Mouse (Mus musculus) midbrain, embryonic 13.5 days (tissue): ENCODE measurements around the gene Pex11b. TPM values are rescaled to one million over a fixed set of nuclear protein-coding genes. Genes with fewer than 3 reads are reported as not detected.
"Not testable (repeated sequence)": the region's sequence is repeated elsewhere in the genome, so short reads cannot be mapped to it uniquely, and the experiment has no call there.

Source experiments
- ATAC-seq: fragments of 200-750 bp; cut with Nextera tagmentation; 2 replicates; pipeline ENCODE4 v1.8.0; 2017; ENCODE audit warnings: mild to moderate bottlenecking, moderate TSS enrichment, moderate library complexity
- H3K27ac ChIP-seq: fragments of 300-500 bp; sonication (generic); 2 replicates; pipeline ENCODE4 v1.5.1; 2015; ENCODE audit warnings: inconsistent platforms, mild to moderate bottlenecking, moderate library complexity
- H3K27me3 ChIP-seq: fragments of 300-500 bp; sonication (generic); 2 replicates; pipeline ENCODE4 v1.6.1; 2015; ENCODE audit warnings: mild to moderate bottlenecking, inconsistent platforms
- H3K36me3 ChIP-seq: fragments of 300-500 bp; sonication (generic); 2 replicates; pipeline ENCODE4 v1.6.1; 2015; ENCODE audit warnings: mild to moderate bottlenecking, inconsistent platforms
- H3K4me1 ChIP-seq: fragments of 300-500 bp; sonication (generic); replicated peaks from 2 replicates; pipeline ENCODE4 v1.6.1; 2015; ENCODE audit warnings: inconsistent platforms
- H3K4me2 ChIP-seq: fragments of 300-500 bp; sonication (generic); replicated peaks from 2 replicates; pipeline ENCODE4 v1.6.1; 2015; ENCODE audit warnings: moderate library complexity, mild to moderate bottlenecking, inconsistent platforms
- H3K4me3 ChIP-seq: fragments of 300-500 bp; sonication (generic); replicated peaks from 2 replicates; pipeline ENCODE4 v1.5.1; 2015; ENCODE audit warnings: mild to moderate bottlenecking, inconsistent platforms
- H3K9ac ChIP-seq: fragments of 300-500 bp; sonication (generic); replicated peaks from 2 replicates; pipeline ENCODE4 v1.6.1; 2015; ENCODE audit warnings: mild to moderate bottlenecking, inconsistent platforms
- H3K9me3 ChIP-seq: fragments of 300-500 bp; sonication (generic); 2 replicates; pipeline ENCODE4 v1.6.1; 2016; ENCODE audit warnings: mild to moderate bottlenecking, inconsistent platforms
- WGBS: fragments of 180-500 bp; shearing (Covaris S2); methylation state at CpG from one replicate; pipeline ENCODE4 v1.1.7; 2015; 5-methylcytosine and 5-hydroxymethylcytosine counted together
- polyA plus RNA-seq: library from polyadenylated mRNA; unstranded; fragments of >200 nt; fragmentation: Nextera tagmentation; extraction: Ambion mirVana; gene quantifications from 2 replicates; pipeline ENCODE4 v1.2.1, GENCODE M21; 2015

Pex11b gene
- polyA plus RNA-seq, 1 experiment from 2014 or later, result 52.0 TPM

GRCm38 (mm10) chr3:96680269-96680956, 45.2 kb downstream of the Pex11b start:
- Histone ChIP-seq H3K36me3 (no peaks in the 10 kb centered on the region), H3K27me3 (peaks cover 18% of the 10 kb centered on the region), H3K9me3 (no peaks in the 10 kb centered on the region), H3K4me3 (no peak overlapping the region), H3K27ac (no peak overlapping the region), H3K9ac (no peak overlapping the region), H3K4me1 (peaks cover 6% of the 10 kb centered on the region; the same call in 1 of the 2 replicates), H3K4me2 (no peak overlapping the region)
- 20% methylated on average over 12 of the region's 12 CpGs for WGBS
- peak; percentile 48; the same call in 1 of the 2 replicates for ATAC-seq

GRCm38 (mm10) chr3:96683496-96683895, 48.3 kb downstream of the Pex11b start:
- no peaks in the 10 kb centered on the region for H3K36me3 ChIP-seq
- ATAC-seq, result no peak
- H3K9ac ChIP-seq, result no peak overlapping the region
- H3K27me3 ChIP-seq, result peaks cover 21% of the 10 kb centered on the region
- H3K9me3 ChIP-seq, result no peaks in the 10 kb centered on the region
- WGBS, result 86% methylated on average over 3 of the region's 3 CpGs
- H3K4me1 ChIP-seq, result peaks cover 6% of the 10 kb centered on the region; the same call in 1 of the 2 replicates
- H3K4me2 ChIP-seq, result no peak overlapping the region
- H3K4me3 ChIP-seq, result no peak overlapping the region
- no peak overlapping the region for H3K27ac ChIP-seq

- Histone ChIP-seq H3K27me3 (peaks cover 22% of the 10 kb centered on the region), H3K4me2 (peak overlapping the region; percentile 47), H3K4me1 (peaks cover 7% of the 10 kb centered on the region), H3K27ac (no peak overlapping the region), H3K9ac (no peak overlapping the region), H3K9me3 (no peaks in the 10 kb centered on the region), H3K36me3 (no peaks in the 10 kb centered on the region), H3K4me3 (peak overlapping the region; percentile 19; the same call in 1 of the 2 replicates)
- no peak for ATAC-seq
- WGBS, result 65% methylated on average over 17 of the region's 17 CpGs
Measured at GRCm38 (mm10) chr3:96684151-96684821, 49.1 kb downstream of the Pex11b start.

- no peak overlapping the region for H3K9ac ChIP-seq
- no peaks in the 10 kb centered on the region for H3K9me3 ChIP-seq
- H3K4me2 ChIP-seq, result peak overlapping the region; percentile 47
- H3K4me3 ChIP-seq, result peak overlapping the region; percentile 19
- H3K27ac ChIP-seq, result no peak overlapping the region
- H3K36me3 ChIP-seq, result no peaks in the 10 kb centered on the region
- WGBS, result 43% methylated on average over 28 of the region's 28 CpGs
- no peak for ATAC-seq
- peaks cover 12% of the 10 kb centered on the region for H3K4me1 ChIP-seq
- peaks cover 22% of the 10 kb centered on the region for H3K27me3 ChIP-seq
Measured at GRCm38 (mm10) chr3:96684822-96685156, 49.6 kb downstream of the Pex11b start.

DNA sequence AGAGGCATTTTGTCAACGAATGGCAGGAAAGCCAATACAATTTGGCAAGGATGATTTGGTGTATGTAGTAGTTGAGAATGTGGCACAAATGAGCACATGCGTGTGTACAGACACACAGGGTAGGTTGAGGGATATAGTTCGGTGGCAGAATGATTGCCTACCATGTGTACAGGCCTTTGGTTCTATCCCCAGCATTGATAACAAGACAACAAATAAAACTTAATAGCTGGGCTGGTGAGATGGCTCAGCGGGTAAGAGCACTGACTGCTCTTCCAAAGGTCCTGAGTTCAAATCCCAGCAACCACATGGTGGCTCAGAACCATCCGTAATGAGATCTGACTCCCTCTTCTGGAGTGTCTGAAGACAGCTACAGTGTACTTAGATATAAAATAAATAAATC, 50.9 kb downstream of the Pex11b start:
- H3K36me3 ChIP-seq, H3K9ac ChIP-seq, H3K4me1 ChIP-seq, H3K9me3 ChIP-seq, H3K4me2 ChIP-seq, H3K4me3 ChIP-seq, ATAC-seq, H3K27ac ChIP-seq: not testable (repeated sequence)
- 95% methylated on average over 5 of the region's 5 CpGs for WGBS
- H3K27me3 ChIP-seq, result peaks cover 22% of the 10 kb centered on the region

- no peak overlapping the region for H3K4me3 ChIP-seq
- 92% methylated on average over 11 of the region's 11 CpGs for WGBS
Measured at GRCm38 (mm10) chr3:96688854-96689253, 53.7 kb downstream of the Pex11b start.

DNA sequence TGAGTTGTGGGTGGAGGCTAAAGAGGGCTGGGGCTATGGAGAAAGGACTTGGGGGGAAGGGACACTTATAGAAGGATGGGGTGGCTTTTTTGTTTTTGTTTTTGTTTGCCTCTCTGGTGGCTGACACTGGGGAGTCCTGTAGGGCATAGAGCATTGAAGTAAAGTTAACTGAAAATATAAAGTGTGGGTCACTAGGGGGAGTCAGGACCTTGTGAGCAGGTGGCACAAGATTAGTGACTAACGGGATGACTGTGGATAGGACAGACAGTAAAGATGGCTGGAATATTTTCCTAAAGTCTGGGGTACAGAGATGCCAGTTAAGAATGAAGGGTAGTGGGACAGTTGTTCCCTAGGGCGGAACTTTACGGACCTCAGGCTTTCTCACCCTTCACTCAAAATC, 55.1 kb downstream of the Pex11b start:
- no peak overlapping the region for H3K4me3 ChIP-seq
- H3K4me2 ChIP-seq, result no peak overlapping the region
- no peak for ATAC-seq
- peaks cover 11% of the 10 kb centered on the region; the same call in 1 of the 2 replicates for H3K27me3 ChIP-seq
- peaks cover 10% of the 10 kb centered on the region for H3K4me1 ChIP-seq
- WGBS, result 47% methylated on average over 3 of the region's 3 CpGs
- no peak overlapping the region for H3K27ac ChIP-seq
- no peaks in the 10 kb centered on the region for H3K9me3 ChIP-seq
- no peaks in the 10 kb centered on the region for H3K36me3 ChIP-seq
- H3K9ac ChIP-seq, result no peak overlapping the region

More at GRCm38 (mm10) chr3:96688854-96689253, 53.7 kb downstream of the Pex11b start:
- Histone ChIP-seq H3K4me2 (no peak overlapping the region), H3K9me3 (no peaks in the 10 kb centered on the region), H3K9ac (no peak overlapping the region), H3K27me3 (peaks cover 23% of the 10 kb centered on the region), H3K27ac (no peak overlapping the region), H3K36me3 (no peaks in the 10 kb centered on the region), H3K4me1 (peaks cover 10% of the 10 kb centered on the region)
- no peak for ATAC-seq

- H3K4me1 ChIP-seq, result peaks cover 19% of the 10 kb centered on the region
- no peak overlapping the region for H3K9ac ChIP-seq
- 0 out of 2 replicates have a peak, but pooled peaks cover 8% of the 10 kb centered on the region for H3K27me3 ChIP-seq
- 19% methylated on average over 3 of the region's 3 CpGs for WGBS
- no peaks in the 10 kb centered on the region for H3K9me3 ChIP-seq
- H3K27ac ChIP-seq, result no peak overlapping the region
- H3K4me3 ChIP-seq, result no peak overlapping the region
- ATAC-seq, result no peak
- H3K4me2 ChIP-seq, result no peak overlapping the region
- no peaks in the 10 kb centered on the region for H3K36me3 ChIP-seq
Measured at GRCm38 (mm10) chr3:96692506-96692905, 57.3 kb downstream of the Pex11b start.

GRCm38 (mm10) chr3:96693579-96693978, 58.4 kb downstream of the Pex11b start:
- Histone ChIP-seq H3K4me1 (peaks cover 28% of the 10 kb centered on the region), H3K4me2 (no peak overlapping the region), H3K27ac (no peak overlapping the region), H3K4me3 (no peak overlapping the region), H3K9ac (no peak overlapping the region), H3K9me3 (no peaks in the 10 kb centered on the region), H3K36me3 (no peaks in the 10 kb centered on the region), H3K27me3 (0 out of 2 replicates have a peak, but pooled peaks cover 3% of the 10 kb centered on the region)
- ATAC-seq, result no peak
- 91% methylated on average over 1 of the region's 1 CpGs for WGBS

Other genes with a start within 250 kb of the Pex11b start
- gene BC107364, start 183.1 kb upstream of the Pex11b start, polyA plus RNA-seq, result not detected in 2 replicates
- 0.62 and 0.76 TPM in 2 replicates for gene Hfe2, start 110.2 kb upstream of the Pex11b start, polyA plus RNA-seq
- gene Txnip, start 77.4 kb upstream of the Pex11b start, polyA plus RNA-seq, result 52.2 and 57.6 TPM in 2 replicates
- 0.81 and 1.7 TPM in 2 replicates for gene Gm16253, start 58.4 kb upstream of the Pex11b start, polyA plus RNA-seq
- gene Polr3gl, start 41.2 kb upstream of the Pex11b start, polyA plus RNA-seq, result 41.1 and 42.0 TPM in 2 replicates
- 5.3 and 6.5 TPM in 2 replicates for gene Ankrd34a, start 38.7 kb upstream of the Pex11b start, polyA plus RNA-seq
- gene Lix1l, start 34.2 kb upstream of the Pex11b start, polyA plus RNA-seq, result 5.7 and 6.2 TPM in 2 replicates
- 147 TPM in 2 replicates for gene Rbm8a, start 5.4 kb upstream of the Pex11b start, polyA plus RNA-seq
- gene Gm42957, start 98 bp downstream of the Pex11b start, polyA plus RNA-seq, result 0.15 and 0.16 TPM in 2 replicates
- 0.71 and 0.81 TPM in 2 replicates for gene Itga10, start 10.2 kb downstream of the Pex11b start, polyA plus RNA-seq
- 0.58 and 0.59 TPM in 2 replicates for gene Ankrd35, start 34.8 kb downstream of the Pex11b start, polyA plus RNA-seq
- gene Pias3, start 61.0 kb downstream of the Pex11b start, polyA plus RNA-seq, result 33.9 and 36.7 TPM in 2 replicates
- 10.1 and 10.6 TPM in 2 replicates for gene Nudt17, start 73.2 kb downstream of the Pex11b start, polyA plus RNA-seq
- gene Polr3c, start 92.3 kb downstream of the Pex11b start, polyA plus RNA-seq, result 38.4 and 38.8 TPM in 2 replicates
- gene Rnf115, start 92.3 kb downstream of the Pex11b start, polyA plus RNA-seq, result 76.2 and 80.2 TPM in 2 replicates
- 0.14 TPM in 1 of 2 replicates, not detected in the other for gene Pdzk1, start 193.9 kb downstream of the Pex11b start, polyA plus RNA-seq
- 0.14 and 0.17 TPM in 2 replicates for gene Cd160, start 194.0 kb downstream of the Pex11b start, polyA plus RNA-seq